Mouse (Mus musculus) hindbrain, embryonic 11.5 days (tissue): Measurements from ENCODE around the gene 9930022D16Rik. TPM values are rescaled to one million over a fixed set of nuclear protein-coding genes. Genes with fewer than 3 reads are reported as not detected.
A peak's percentile ranks its signal among the peaks of the same experiment; 100 is the strongest.

Experiments
- ATAC-seq: fragments of 200-750 bp; cut with Nextera tagmentation; 2 replicates; pipeline ENCODE4 v1.8.0; 2017; ENCODE audit warnings: mild to moderate bottlenecking, moderate TSS enrichment, moderate library complexity; ENCODE audit not compliant: low FRiP score
- DNase-seq: peaks from one replicate; pipeline ENCODE4 v3.0.0-alpha.2; 2015; ENCODE audit warnings: low spot score
- H3K27ac ChIP-seq: fragments of 300-500 bp; sonication (generic); 2 replicates; pipeline ENCODE4 v1.5.1; 2014; ENCODE audit warnings: mild to moderate bottlenecking, low read depth, low read length
- H3K27me3 ChIP-seq: fragments of 300-500 bp; sonication (generic); 2 replicates; pipeline ENCODE4 v1.6.1; 2014; ENCODE audit warnings: mild to moderate bottlenecking, low read length, moderate library complexity, mixed read lengths; ENCODE audit not compliant: control insufficient read depth, insufficient read depth
- H3K36me3 ChIP-seq: fragments of 300-500 bp; sonication (generic); 2 replicates; pipeline ENCODE4 v1.6.1; 2014; ENCODE audit warnings: mild to moderate bottlenecking, low read length, moderate library complexity, mixed read lengths; ENCODE audit not compliant: control insufficient read depth, insufficient read depth
- H3K4me1 ChIP-seq: fragments of 300-500 bp; sonication (generic); replicated peaks from 2 replicates; pipeline ENCODE4 v1.6.1; 2014; ENCODE audit warnings: low read length, mixed read lengths; ENCODE audit not compliant: control insufficient read depth, insufficient read depth
- H3K4me2 ChIP-seq: fragments of 300-500 bp; sonication (generic); replicated peaks from 2 replicates; pipeline ENCODE4 v1.6.1; 2014; ENCODE audit warnings: mild to moderate bottlenecking, low read depth, low read length
- H3K4me3 ChIP-seq: fragments of 300-500 bp; sonication (generic); 2 replicates; pipeline ENCODE4 v1.5.1; 2014; ENCODE audit warnings: low read depth, low read length
- H3K9ac ChIP-seq: fragments of 300-500 bp; sonication (generic); 2 replicates; pipeline ENCODE4 v1.6.1; 2014; ENCODE audit warnings: low read depth, low read length
- H3K9me3 ChIP-seq: fragments of 300-500 bp; sonication (generic); 2 replicates; pipeline ENCODE4 v1.6.1; 2016; ENCODE audit warnings: low read length; ENCODE audit not compliant: control insufficient read depth
- WGBS: fragments of 180-500 bp; shearing (Covaris S2); extraction: QIAGEN DNeasy Blood & Tissue Kit; methylation state at CpG from one replicate; pipeline ENCODE4 v1.1.7; 2014; 5-methylcytosine and 5-hydroxymethylcytosine counted together
- polyA plus RNA-seq: library from polyadenylated mRNA; unstranded; fragments of >200 nt; fragmentation: Nextera tagmentation; extraction: Ambion mirVana; gene quantifications from 2 replicates; pipeline ENCODE4 v1.2.1, GENCODE M21; 2014

9930022D16Rik gene
- polyA plus RNA-seq, 1 experiment from 2014 or later = not detected

GRCm38 (mm10) chr11:109420567-109420962 is 6.8 kb downstream of the 9930022D16Rik start:
- 90% methylated on average over 14 of the region's 14 CpGs for WGBS
- no peak overlapping the region for H3K9ac ChIP-seq
- H3K36me3 ChIP-seq = no peaks in the 10 kb centered on the region
- H3K4me3 ChIP-seq = no peak overlapping the region
- ATAC-seq (no peak), DNase-seq (no peak)
- H3K27me3 ChIP-seq = no peaks in the 10 kb centered on the region
- no peak overlapping the region for H3K4me2 ChIP-seq
- no peak overlapping the region for H3K27ac ChIP-seq
- H3K4me1 ChIP-seq = no peaks in the 10 kb centered on the region; the same call in 1 of the 2 replicates
- no peaks in the 10 kb centered on the region for H3K9me3 ChIP-seq

DNA sequence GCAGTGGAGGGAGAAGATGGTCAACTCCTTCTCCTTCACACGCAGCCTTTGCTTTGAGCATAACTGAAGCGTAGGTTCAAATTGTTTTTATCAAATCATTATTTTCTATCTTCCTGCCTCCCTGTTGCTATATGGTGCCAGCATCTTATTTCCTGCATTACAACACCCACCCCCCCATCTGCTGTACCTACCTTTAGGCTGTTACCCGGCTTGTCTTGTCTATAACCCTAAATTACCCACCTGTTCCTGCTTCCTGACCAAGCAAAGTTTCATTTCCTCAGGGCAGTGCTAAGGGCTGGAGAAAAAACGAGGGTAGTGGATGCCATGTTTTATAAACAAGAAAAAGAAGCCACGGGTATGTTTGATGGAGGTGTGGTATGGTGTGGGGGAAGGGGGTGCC is 7.5 kb downstream of the 9930022D16Rik start:
- H3K27me3 ChIP-seq = no peaks in the 10 kb centered on the region
- H3K4me3 ChIP-seq = no peak overlapping the region
- DNase-seq (no peak), ATAC-seq (no peak)
- 79% methylated on average over 5 of the region's 5 CpGs for WGBS
- H3K27ac ChIP-seq = no peak overlapping the region
- H3K4me2 ChIP-seq = no peak overlapping the region
- no peaks in the 10 kb centered on the region for H3K36me3 ChIP-seq
- H3K4me1 ChIP-seq = no peaks in the 10 kb centered on the region; the same call in 1 of the 2 replicates
- H3K9me3 ChIP-seq = no peaks in the 10 kb centered on the region
- H3K9ac ChIP-seq = no peak overlapping the region

DNA sequence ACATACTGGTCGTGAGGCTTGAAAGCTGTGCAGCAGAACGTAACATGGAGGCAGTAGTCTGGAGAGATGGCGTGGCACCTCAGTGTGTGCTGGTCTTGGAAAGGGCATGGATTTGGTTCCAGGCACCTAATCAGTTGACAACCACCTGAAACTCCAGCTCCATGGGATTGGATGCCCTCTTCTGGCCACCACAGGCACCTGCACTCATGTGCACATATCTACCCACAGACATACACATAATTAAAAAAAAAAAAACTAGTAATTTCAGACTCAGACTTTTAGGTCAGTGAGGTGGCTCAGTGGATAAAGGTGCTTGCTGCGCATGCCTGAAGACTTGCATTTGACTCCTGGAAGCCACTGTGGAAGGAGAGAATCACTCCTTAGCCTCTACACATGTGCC is 8.5 kb downstream of the 9930022D16Rik start:
- Histone ChIP-seq H3K27me3 (no peaks in the 10 kb centered on the region), H3K9ac (no peak overlapping the region), H3K4me3 (no peak overlapping the region), H3K4me2 (no peak overlapping the region), H3K27ac (no peak overlapping the region), H3K9me3 (no peaks in the 10 kb centered on the region), H3K4me1 (peaks cover 2% of the 10 kb centered on the region; the same call in 1 of the 2 replicates), H3K36me3 (no peaks in the 10 kb centered on the region)
- DNase-seq (no peak), ATAC-seq (no peak)
- WGBS = 96% methylated on average over 4 of the region's 4 CpGs

- no peak overlapping the region for H3K27ac ChIP-seq
- WGBS = 59% methylated on average over 1 of the region's 1 CpGs
- no peaks in the 10 kb centered on the region for H3K9me3 ChIP-seq
- no peaks in the 10 kb centered on the region for H3K36me3 ChIP-seq
- no peak for ATAC-seq
- no peak overlapping the region for H3K9ac ChIP-seq
- H3K4me3 ChIP-seq = no peak overlapping the region
- H3K4me2 ChIP-seq = no peak overlapping the region
- H3K27me3 ChIP-seq = no peaks in the 10 kb centered on the region
- no peak for DNase-seq
- peaks cover 2% of the 10 kb centered on the region; the same call in 1 of the 2 replicates for H3K4me1 ChIP-seq
Measured at GRCm38 (mm10) chr11:109423294-109423693, 9.6 kb downstream of the 9930022D16Rik start.

- Histone ChIP-seq H3K4me3 (peak within 1 kb of the TSS; percentile 56), H3K9me3 (no peaks in the 10 kb centered on the region), H3K27ac (peak within 1 kb of the TSS; percentile 82), H3K9ac (peak within 1 kb of the TSS; percentile 74), H3K4me2 (peak within 1 kb of the TSS; percentile 52), H3K27me3 (no peaks in the 10 kb centered on the region), H3K36me3 (no peaks in the 10 kb centered on the region), H3K4me1 (peaks cover 2% of the 10 kb centered on the region; the same call in 1 of the 2 replicates)
- WGBS = 1% methylated on average over 52 of the region's 65 CpGs
- DNase-seq = peak; percentile 100
- ATAC-seq = peak; percentile 98
Measured at GRCm38 (mm10) chr11:109425392-109426271, 11.9 kb downstream of the 9930022D16Rik start, which contains the start of gene Amz2. Amz2 (plus strand) TSS chr11:109425946.

GRCm38 (mm10) chr11:109426272-109426586 is 12.5 kb downstream of the 9930022D16Rik start:
- Histone ChIP-seq H3K27ac (peak overlapping the region; percentile 82), H3K27me3 (no peaks in the 10 kb centered on the region), H3K36me3 (no peaks in the 10 kb centered on the region), H3K4me1 (peaks cover 2% of the 10 kb centered on the region; the same call in 1 of the 2 replicates), H3K4me2 (peak overlapping the region; percentile 52), H3K9me3 (no peaks in the 10 kb centered on the region), H3K9ac (peak overlapping the region; percentile 74), H3K4me3 (peak overlapping the region; percentile 56)
- DNase-seq (no peak), ATAC-seq (no peak)
- under 1% methylated on average over 11 of the region's 11 CpGs for WGBS

DNA sequence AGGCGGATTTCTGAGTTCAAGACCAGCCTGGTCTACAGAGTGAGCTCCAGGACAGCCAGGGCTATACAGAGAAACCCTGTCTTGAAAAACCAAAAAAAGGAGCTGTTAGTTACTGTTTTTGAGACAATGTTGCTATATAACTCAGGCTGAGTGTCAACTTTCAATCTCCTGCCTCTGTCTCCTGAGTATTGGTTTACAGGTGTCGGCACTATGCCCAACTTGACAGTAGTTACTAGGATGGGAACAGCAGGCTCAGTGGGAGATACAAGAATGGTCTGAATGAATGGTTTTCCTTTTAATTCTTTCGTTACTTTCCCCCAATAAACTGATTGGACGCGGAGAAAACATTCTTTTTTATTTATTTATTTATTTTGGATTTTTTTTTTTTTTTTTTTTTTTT is 13.6 kb downstream of the 9930022D16Rik start:
- H3K9ac ChIP-seq = no peak overlapping the region
- H3K4me2 ChIP-seq = no peak overlapping the region
- H3K27ac ChIP-seq = no peak overlapping the region
- no peaks in the 10 kb centered on the region for H3K36me3 ChIP-seq
- H3K9me3 ChIP-seq = no peaks in the 10 kb centered on the region
- no peaks in the 10 kb centered on the region for H3K27me3 ChIP-seq
- H3K4me1 ChIP-seq = peaks cover 2% of the 10 kb centered on the region; the same call in 1 of the 2 replicates
- DNase-seq = no peak
- H3K4me3 ChIP-seq = no peak overlapping the region
- no peak for ATAC-seq
- 99% methylated on average over 5 of the region's 5 CpGs for WGBS

DNA sequence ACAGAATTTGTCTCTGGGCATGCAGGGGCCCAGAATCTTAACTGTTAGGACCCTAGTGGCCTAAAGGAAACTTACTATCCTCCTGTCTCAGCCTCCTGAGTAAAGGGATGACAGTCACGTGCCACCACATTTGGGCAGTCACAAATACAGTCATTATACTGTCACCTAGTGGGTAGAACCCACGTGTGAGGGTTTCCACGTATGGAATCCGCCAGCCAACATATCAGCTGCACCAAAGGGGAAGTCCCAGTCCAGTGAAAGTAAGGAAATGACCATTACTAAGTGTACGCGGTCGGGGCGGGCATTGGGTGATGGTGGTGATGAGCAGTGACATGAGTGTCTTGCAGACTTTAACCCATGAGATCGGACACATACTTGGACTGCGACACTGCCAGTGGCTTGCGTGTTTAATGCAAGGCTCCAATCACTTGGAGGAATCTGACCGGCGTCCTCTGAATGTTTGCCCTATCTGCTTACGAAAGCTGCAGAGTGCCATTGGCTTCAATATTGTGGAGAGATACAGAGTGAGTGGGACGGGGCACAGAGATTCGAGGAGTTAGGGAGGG is 20.6 kb downstream of the 9930022D16Rik start:
- H3K4me2 ChIP-seq = no peak overlapping the region
- 95% methylated on average over 16 of the region's 16 CpGs for WGBS
- DNase-seq (no peak), ATAC-seq (no peak)
- peaks cover 4% of the 10 kb centered on the region; the same call in 1 of the 2 replicates for H3K36me3 ChIP-seq
- H3K4me3 ChIP-seq = no peak overlapping the region
- H3K9ac ChIP-seq = no peak overlapping the region
- H3K27ac ChIP-seq = no peak overlapping the region
- H3K27me3 ChIP-seq = no peaks in the 10 kb centered on the region
- no peaks in the 10 kb centered on the region for H3K9me3 ChIP-seq
- no peaks in the 10 kb centered on the region for H3K4me1 ChIP-seq
